ENCODE assay signal across 10 mouse cellular contexts in genomic region chr13:108301411-108301810, GRCm38 (mm10). TPM values are rescaled to one million over a fixed set of nuclear protein-coding genes. Genes with fewer than 3 reads are reported as not detected.
DNase-seq lines count a peak whose midpoint lies in the region; ATAC-seq lines count a peak whose summit lies in the region.
"Had no signal": no experiment of that assay in that cellular context is flagged by ENCODE, and none has a peak within 500 bp of the region (broad histone marks: within the 10 kb centered on the region; RNA-seq: fewer than 3 reads in every experiment).

No protein-coding gene starts in this region.

- H3K27me3 ChIP-seq in kidney, embryonic 16.5 days (ENCODE audit: insufficient read depth, low read length): no peaks in the 10 kb centered on the region
- no peaks in the 10 kb centered on the region for H3K27me3 ChIP-seq in midbrain, embryonic 14.5 days (ENCODE audit: control insufficient read depth, insufficient read depth, low read length)
- no peaks in the 10 kb centered on the region for H3K27me3 ChIP-seq in intestine, embryonic 16.5 days (replicated peaks; ENCODE audit: control insufficient read depth, insufficient read depth, low read length)
- H3K27me3 ChIP-seq: CH12.LX had no signal

- peaks cover 12% of the 10 kb centered on the region for H3K4me1 ChIP-seq in kidney, embryonic 16.5 days (ENCODE audit: insufficient read depth, low read length)
- H3K4me1 ChIP-seq in midbrain, embryonic 14.5 days (ENCODE audit: control insufficient read depth, insufficient read depth, low read length): peaks cover 8% of the 10 kb centered on the region; the same call in 1 of the 2 replicates
- H3K4me1 ChIP-seq in intestine, embryonic 16.5 days (ENCODE audit: control insufficient read depth, insufficient read depth, low read length): no peaks in the 10 kb centered on the region

- 48% methylated on average over 7 of the region's 7 CpGs for WGBS in kidney, embryonic 16.5 days
- WGBS in midbrain, embryonic 14.5 days: 48% methylated on average over 7 of the region's 7 CpGs
- 53% methylated on average over 7 of the region's 7 CpGs for WGBS in intestine, embryonic 16.5 days

- 0 out of 2 replicates have a peak, but pooled peaks have one; percentile 7 for ATAC-seq in kidney, embryonic 16.5 days (ENCODE audit: low FRiP score, low TSS enrichment)
- ATAC-seq in midbrain, embryonic 14.5 days (ENCODE audit: low FRiP score, low TSS enrichment): no peak; the same call in 1 of the 2 replicates
- ATAC-seq in erythroblast, adult 5-6 weeks (replicated peaks; ENCODE audit: low FRiP score, poor library complexity, severe bottlenecking): no peak
- no peak for ATAC-seq in intestine, embryonic 16.5 days

- peak; percentile 27 for DNase-seq in kidney, adult 11 months
- DNase-seq in kidney, adult 9 months: no peak
- DNase-seq in embryo, embryonic 11 days: peak; percentile 47
- DNase-seq in midbrain, embryonic 14.5 days: peak; percentile 27
- DNase-seq in gastrocnemius, adult 18-20 months (ENCODE audit: low spot score): no peak

- no peak overlapping the region for H3K9ac ChIP-seq in kidney, embryonic 16.5 days (replicated peaks; ENCODE audit: low read length)
- no peak overlapping the region for H3K9ac ChIP-seq in midbrain, embryonic 14.5 days (replicated peaks; ENCODE audit: low read length)
- H3K9ac ChIP-seq in intestine, embryonic 16.5 days (ENCODE audit: low read depth, low read length): no peak overlapping the region

- no peak overlapping the region for H3K4me2 ChIP-seq in kidney, embryonic 16.5 days (replicated peaks; ENCODE audit: low read depth, low read length)
- H3K4me2 ChIP-seq in midbrain, embryonic 14.5 days (ENCODE audit: low read length): no peak overlapping the region
- no peak overlapping the region for H3K4me2 ChIP-seq in intestine, embryonic 16.5 days (ENCODE audit: low read depth, low read length)

- H3K4me3 ChIP-seq in kidney, embryonic 16.5 days (ENCODE audit: low read length): no peak overlapping the region
- H3K4me3 ChIP-seq in midbrain, embryonic 14.5 days (replicated peaks; ENCODE audit: low read depth, low read length): no peak overlapping the region
- H3K4me3 ChIP-seq in intestine, embryonic 16.5 days (ENCODE audit: low read length): no peak overlapping the region

- H3K27ac ChIP-seq in kidney, embryonic 16.5 days (ENCODE audit: low read length): peak overlapping the region; percentile 50
- no peak overlapping the region for H3K27ac ChIP-seq in midbrain, embryonic 14.5 days (replicated peaks; ENCODE audit: low read depth, low read length)
- no peak overlapping the region for H3K27ac ChIP-seq in intestine, embryonic 16.5 days (ENCODE audit: low read length)

- H3K36me3 ChIP-seq in kidney, embryonic 16.5 days (ENCODE audit: insufficient read depth, low read length): no peaks in the 10 kb centered on the region
- no peaks in the 10 kb centered on the region for H3K36me3 ChIP-seq in midbrain, embryonic 14.5 days (ENCODE audit: control insufficient read depth, insufficient read depth, low read length)
- no peaks in the 10 kb centered on the region for H3K36me3 ChIP-seq in intestine, embryonic 16.5 days (ENCODE audit: control insufficient read depth, insufficient read depth, low read length)

- no peaks in the 10 kb centered on the region for H3K9me3 ChIP-seq in kidney, embryonic 16.5 days (ENCODE audit: low read length)
- no peaks in the 10 kb centered on the region for H3K9me3 ChIP-seq in midbrain, embryonic 14.5 days (ENCODE audit: control insufficient read depth, low read length)
- H3K9me3 ChIP-seq in intestine, embryonic 16.5 days (ENCODE audit: control insufficient read depth, low read length): no peaks in the 10 kb centered on the region

RNA-seq across cellular contexts. Expression of gene Depdc1b, which starts 14.7 kb away (rescaled TPM):
- 12.7 and 15.1 TPM in 2 replicates for polyA plus RNA-seq in kidney, embryonic 16.5 days (2015; fragmentation: Nextera tagmentation; extraction: Ambion mirVana)
- 2.1 and 2.5 TPM in 2 replicates for polyA plus RNA-seq in midbrain, embryonic 14.5 days (2014; fragmentation: Nextera tagmentation; extraction: Ambion mirVana)
- total RNA-seq in gastrocnemius, adult 18-20 months (2021): not detected
- total RNA-seq in erythroblast, adult 5-6 weeks (2015; ENCODE audit: low replicate concordance): 36.1 and 38.2 TPM in 2 replicates
- 48.5 and 59.8 TPM in 2 replicates for total RNA-seq in erythroblast, adult 5-6 weeks (2017; ENCODE audit: low replicate concordance)
- 5.6 and 5.9 TPM in 2 replicates for polyA plus RNA-seq in intestine, embryonic 16.5 days (2015; fragmentation: Nextera tagmentation; extraction: Ambion mirVana)
- polyA plus RNA-seq: liver, adult 2 months had no signal

Comparison
In these comparisons a context has a peak if more than half of its experiments do, and no peak if none do; other contexts are left out.
1. DNase-seq: peak in kidney, adult 11 months (single experiment), embryo, embryonic 11 days (single experiment) and midbrain, embryonic 14.5 days (single experiment); none in kidney, adult 9 months (single experiment) and gastrocnemius, adult 18-20 months (single experiment).